Mouse (Mus musculus) kidney, adult 2 months (tissue): ENCODE measurements around the gene Pik3r3.

Experiments used
- CTCF ChIP-seq: fragments of 200-500 bp; conservative IDR thresholded peaks from 2 replicates; pipeline ENCODE4 v1.5.1; 2011; ENCODE audit warnings: low read depth, mild to moderate bottlenecking, control low read depth, low read length, moderate library complexity, mixed read lengths; ENCODE audit not compliant: insufficient read depth, insufficient read length
- POLR2A ChIP-seq: fragments of 200-500 bp; IDR thresholded peaks from one replicate; pipeline ENCODE4 v1.6.1; 2011; ENCODE audit warnings: low read depth, low read length, control low read depth

- no peak for TF ChIP-seq CTCF
- TF ChIP-seq POLR2A = no peak
Measured at GRCm38 (mm10) chr4:116192286-116192835, 29.1 kb upstream of the Pik3r3 start.
